Mouse (Mus musculus): ENCODE results near the gene Vmn2r120.
"Not testable (repeated sequence)": the region's sequence is repeated elsewhere in the genome, so short reads cannot be mapped to it uniquely, and the experiment has no call there.

Gene Vmn2r120

DNA sequence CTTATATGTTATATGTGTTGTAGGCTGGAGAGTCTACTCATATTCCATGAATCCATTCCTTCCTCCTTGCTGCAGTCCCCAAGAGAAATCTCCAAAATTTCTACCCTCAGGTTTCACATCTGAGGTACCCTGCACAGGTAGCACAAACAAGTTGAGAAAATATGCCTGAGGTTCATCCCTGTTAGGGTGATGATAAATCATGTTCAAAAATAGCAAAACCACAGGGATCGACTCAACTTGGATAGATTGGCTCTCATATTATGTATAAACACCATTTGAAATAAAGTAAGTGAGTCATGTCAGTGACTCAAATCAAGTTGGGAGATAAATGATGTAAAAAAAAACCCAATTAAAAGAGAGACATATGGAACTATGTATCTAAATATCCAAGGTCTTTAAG, at the start of gene Vmn2r120:
TSS of gene Vmn2r120 (minus strand) at position 101 of the 400 bp plus-strand sequence.
- no peak for DNase-seq (ENCODE audit: low read depth, low spot score)

DNA sequence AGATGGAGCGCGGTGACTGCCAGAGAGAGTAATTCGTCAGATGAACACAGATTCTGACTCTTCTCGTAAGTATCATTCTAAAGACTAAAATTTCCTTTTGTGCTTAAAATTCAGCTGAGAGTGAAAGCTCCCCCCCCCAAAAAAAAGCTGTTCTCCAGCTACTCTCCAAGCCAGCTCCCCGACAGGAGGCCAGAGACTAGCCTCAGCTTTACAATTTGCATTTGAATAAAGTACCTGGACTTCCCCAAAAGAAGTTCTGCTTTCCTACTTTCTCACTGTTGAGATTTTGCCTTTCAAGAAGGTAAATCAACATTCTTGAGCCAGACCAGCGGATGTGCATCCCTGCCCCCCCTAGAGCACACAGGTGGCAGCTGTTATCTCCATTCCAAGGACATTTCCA, 42.0 kb upstream of the Vmn2r120 start:
- not testable (repeated sequence) for DNase-seq (ENCODE audit: low read depth, low spot score)

DNA sequence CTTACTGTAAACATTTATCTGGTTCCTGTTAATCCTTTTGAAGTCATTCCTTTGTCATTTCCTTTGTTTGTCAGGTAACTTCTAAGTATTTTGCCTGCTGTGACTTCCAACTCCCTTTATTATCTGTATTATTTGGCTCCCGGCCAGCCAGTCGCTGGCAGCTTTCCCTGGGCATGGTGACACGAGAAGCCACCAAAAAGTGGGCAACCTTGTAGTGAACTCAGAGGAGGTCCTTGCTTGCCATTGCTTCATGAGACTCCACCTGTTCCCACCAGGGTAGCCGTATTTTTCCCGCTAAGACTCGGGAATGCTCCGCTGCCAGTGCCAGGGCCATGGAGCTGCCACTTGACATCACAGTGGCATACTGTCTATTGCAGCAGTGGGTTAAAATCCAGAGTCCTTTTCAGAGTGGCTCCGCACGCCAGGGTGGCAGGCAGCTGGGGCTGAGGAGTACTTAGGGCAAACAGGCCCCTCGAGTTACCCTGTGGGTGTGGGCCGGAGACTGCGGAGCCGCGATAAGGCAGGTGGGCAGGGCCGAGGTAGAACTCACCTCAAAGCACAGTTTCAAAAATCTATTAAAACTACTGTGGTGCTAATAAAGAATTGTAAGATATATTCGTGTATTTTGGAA, 28.9 kb upstream of the Vmn2r120 start:
- DNase-seq (ENCODE audit: low read depth, low spot score): no peak

Data from ES-CJ7 (cell line).